Mouse (Mus musculus) small intestine, adult 2 months (tissue): ENCODE measurements around the gene Cpa1.

ENCODE experiments used
- CTCF ChIP-seq: fragments of 200-500 bp; IDR thresholded peaks from 2 replicates; pipeline ENCODE4 v1.5.1; 2012; ENCODE audit warnings: low read depth, mild to moderate bottlenecking, control low read depth, inconsistent platforms, low read length, moderate library complexity, mixed read lengths; ENCODE audit not compliant: insufficient replicate concordance, insufficient read length; ENCODE audit errors: extremely low read depth
- POLR2A ChIP-seq: fragments of 200-500 bp; IDR thresholded peaks from 2 replicates; pipeline ENCODE4 v1.6.1; 2012; ENCODE audit warnings: low read depth, mild to moderate bottlenecking, control low read depth, inconsistent platforms, low read length, moderate library complexity

GRCm38 (mm10) chr6:30635361-30635862, 3.6 kb upstream of the Cpa1 start:
- TF ChIP-seq POLR2A = no peak
- no peak for TF ChIP-seq CTCF
